Mouse (Mus musculus) embryo, embryonic 10.5 days (tissue): ENCODE measurements around the gene Umad1.

Source experiments
- DNase-seq: peaks from one replicate; pipeline ENCODE4 v3.0.0-alpha.2; 2015; ENCODE audit warnings: low spot score

The Umad1 gene

GRCm38 (mm10) chr6:8474316-8474715 lies 215.2 kb downstream of the Umad1 start:
- no peak for DNase-seq

DNA sequence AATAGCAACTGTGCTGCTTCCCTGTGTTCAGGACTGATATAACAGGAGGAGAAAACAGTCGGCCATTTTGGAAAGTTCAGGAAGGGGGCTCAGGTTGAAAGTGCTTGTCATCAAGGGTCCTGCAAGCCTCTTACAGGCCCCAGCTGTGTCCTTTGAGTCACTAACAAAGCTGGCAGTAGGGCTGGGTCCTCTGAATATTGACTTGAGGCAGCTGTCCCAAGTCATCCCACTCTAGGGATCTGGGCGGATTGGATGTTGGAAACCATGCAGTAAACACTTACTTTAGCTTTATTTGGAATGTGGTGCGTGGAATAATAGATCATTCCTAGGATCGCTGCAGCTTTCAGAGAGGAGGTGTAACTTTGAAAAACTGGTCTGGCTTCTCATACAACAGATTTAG lies 215.7 kb downstream of the Umad1 start:
- no peak for DNase-seq

GRCm38 (mm10) chr6:8479176-8479575 lies 220.1 kb downstream of the Umad1 start:
- DNase-seq: peak; percentile 44

GRCm38 (mm10) chr6:8484437-8485275 lies 225.6 kb downstream of the Umad1 start:
- DNase-seq: no peak

DNA sequence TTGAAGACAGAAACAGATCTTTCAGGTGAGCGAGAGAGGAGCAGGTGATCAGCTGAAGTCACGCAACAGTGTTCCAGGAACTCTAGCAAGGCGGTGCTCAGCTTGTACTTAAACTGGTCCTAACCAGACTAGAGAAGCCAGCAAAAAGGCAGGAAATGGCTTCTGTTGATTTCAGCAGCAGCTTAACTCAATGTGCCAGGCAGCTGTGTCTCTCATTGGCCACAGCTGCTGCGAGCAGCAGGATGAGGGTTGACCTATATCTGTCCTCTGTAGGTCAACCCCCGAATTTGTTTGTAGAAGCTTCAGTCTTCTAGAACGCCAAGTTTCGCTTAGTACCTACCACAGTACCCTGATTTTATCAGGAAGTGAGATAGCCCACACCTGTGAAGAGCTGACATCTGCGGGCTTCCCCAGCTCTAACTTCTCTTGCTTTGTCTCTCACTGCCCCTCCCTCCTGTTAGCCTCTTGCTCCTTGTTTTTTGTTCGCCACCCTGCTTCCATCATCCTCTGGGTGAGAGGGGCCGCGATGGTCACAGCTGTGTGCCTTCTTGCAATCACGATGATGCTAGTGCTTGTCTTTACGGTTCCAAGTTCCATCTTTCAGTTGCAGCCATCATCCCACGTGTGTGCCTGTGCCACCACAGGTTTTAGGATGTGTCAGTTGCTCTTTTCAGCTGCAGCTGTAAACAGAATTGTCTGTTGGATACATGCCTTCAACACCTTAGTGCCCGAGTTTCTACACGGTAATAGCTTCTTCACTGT lies 226.5 kb downstream of the Umad1 start:
- DNase-seq: no peak

- no peak for DNase-seq
These were observed 227.4 kb downstream of the Umad1 start for GRCm38 (mm10) chr6:8486391-8487043.

GRCm38 (mm10) chr6:8487044-8487853 lies 228.2 kb downstream of the Umad1 start:
- DNase-seq: no peak

- no peak for DNase-seq
These were observed 229.2 kb downstream of the Umad1 start for GRCm38 (mm10) chr6:8488249-8488648.

DNA sequence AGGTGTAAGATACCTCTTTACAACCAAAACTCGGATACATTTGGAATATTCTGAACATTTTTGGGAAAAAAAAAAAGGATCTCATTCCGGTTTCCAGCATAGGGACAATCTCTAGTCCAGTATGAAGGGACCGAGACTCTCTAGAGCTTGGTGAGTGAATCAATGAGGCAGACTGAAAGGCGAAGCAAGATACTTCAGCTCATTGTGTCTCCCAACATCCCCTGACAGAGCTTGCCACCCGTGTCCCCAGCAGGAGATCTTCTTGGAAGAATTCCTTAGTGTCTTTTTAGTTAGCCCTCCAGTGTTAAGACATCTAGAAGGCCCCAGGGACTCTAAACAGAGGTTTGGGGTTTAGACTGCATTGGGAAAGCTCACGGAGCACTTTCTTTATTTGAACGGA lies 230.2 kb downstream of the Umad1 start:
- DNase-seq: no peak

GRCm38 (mm10) chr6:8489938-8490585 lies 231.0 kb downstream of the Umad1 start:
- no peak for DNase-seq

- no peak for DNase-seq
These were observed 233.2 kb downstream of the Umad1 start for GRCm38 (mm10) chr6:8492248-8492647.

DNA sequence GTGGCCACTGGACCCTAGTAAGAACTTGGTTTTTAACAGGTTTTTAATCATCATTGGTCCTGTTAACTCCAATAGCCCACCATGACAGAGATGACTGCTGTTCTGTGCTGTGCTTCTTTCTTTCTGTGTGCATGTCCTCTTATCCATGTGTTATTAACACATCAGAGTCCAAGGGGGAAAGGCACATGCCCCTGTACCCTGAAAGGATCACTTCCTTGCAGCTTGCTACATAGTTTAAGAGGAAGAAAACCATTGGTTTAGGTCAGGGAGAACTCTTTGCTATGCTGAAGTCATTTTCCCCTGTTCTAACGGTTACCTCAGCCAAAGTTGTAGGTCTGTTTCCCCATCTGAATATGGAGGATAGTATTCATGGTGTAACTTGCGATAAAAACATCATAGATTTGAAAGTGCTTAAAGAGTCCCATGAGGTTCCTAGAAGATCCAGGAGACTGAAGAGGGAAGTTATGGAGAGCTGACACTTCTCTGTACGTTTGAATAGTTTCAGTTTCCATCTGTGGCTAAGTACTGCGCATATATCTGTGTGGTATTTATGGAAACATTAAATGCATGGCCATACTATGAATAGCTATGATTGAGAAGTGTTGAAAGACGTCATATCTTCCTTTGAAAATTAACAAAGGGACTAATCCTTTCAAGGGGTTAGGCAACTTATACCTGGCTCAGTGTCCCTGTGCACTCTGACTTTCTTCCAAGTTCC lies 236.2 kb downstream of the Umad1 start:
- DNase-seq: no peak

DNA sequence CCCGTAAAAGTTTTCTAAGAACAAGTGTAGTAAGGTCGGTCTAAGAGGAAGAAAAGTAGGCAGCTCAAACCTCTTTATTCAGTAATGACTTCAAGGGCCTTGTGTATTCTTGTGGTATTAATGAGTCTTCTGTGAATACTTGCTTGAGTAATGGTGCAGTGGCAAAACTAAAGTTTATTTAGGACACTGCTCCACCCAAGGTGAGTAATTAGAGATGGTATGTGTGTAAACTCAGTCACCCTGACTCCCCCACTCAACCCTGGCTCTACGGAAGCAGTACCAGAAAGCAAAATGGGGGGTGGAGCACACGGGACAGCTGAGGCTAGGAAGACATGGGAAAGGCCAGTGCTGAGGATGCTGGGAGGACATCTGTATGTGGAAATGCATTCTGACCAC lies 236.7 kb downstream of the Umad1 start:
- no peak for DNase-seq

- DNase-seq: no peak
These were observed 238.3 kb downstream of the Umad1 start for GRCm38 (mm10) chr6:8497234-8497867.

DNA sequence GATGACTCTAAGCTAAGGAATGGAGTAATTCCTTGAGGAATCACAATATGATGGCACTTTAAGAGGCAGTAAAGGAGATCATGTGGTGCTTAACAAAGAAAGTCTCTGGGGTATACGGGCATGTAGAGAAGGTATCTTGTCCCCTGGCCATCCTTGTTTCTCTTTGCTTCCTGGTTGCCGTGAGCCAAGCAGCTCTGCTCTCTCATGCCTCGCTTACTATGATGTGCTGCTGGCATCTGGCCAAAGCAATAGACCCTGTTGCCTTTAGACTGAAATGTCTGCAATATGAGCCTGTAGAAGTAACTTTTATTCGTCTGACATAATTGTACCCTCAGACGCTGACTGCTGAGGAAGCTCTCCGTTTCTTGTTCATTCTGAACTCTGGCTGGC lies 238.8 kb downstream of the Umad1 start:
- no peak for DNase-seq

- DNase-seq: no peak
These were observed 239.9 kb downstream of the Umad1 start for GRCm38 (mm10) chr6:8498961-8499360.

- no peak for DNase-seq
These were observed 244.9 kb downstream of the Umad1 start for GRCm38 (mm10) chr6:8503953-8504352.

DNA sequence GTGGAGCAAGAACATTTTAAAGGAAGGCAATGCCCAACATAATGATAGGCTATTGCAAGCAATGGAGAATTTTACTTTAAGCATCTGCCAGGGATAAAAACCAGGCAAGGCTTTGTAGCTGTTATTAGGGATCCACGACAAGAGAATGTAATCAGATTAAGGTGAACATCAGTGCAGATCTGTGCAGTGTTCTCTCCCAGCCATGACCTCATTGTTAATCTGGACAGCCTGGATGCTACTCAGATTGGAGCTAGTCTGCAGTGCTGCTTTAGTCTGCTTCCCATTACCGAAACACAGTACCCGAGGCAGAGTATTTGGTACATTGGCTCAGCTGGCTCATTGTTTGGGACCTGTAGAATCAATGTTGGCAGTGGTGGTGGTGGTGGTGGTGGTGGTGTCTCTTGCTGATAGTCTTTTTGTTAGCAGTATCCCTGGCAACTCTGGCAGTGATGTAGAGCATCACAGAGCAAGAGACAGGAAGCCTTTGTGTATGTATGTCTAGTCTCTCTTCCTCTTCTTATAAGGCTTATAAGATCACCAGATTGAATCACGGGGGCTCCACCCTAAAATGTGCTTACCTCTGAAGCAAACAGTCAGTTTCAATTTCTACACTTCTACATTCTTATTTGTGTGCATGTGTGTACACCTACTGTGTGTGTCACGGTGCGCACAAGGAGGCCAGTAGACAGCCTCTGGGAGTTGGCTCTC lies 245.6 kb downstream of the Umad1 start:
- DNase-seq: no peak

GRCm38 (mm10) chr6:8506631-8507030 lies 247.5 kb downstream of the Umad1 start:
- DNase-seq: no peak
